Mouse (Mus musculus): ENCODE data around the gene Tollip.

DNA sequence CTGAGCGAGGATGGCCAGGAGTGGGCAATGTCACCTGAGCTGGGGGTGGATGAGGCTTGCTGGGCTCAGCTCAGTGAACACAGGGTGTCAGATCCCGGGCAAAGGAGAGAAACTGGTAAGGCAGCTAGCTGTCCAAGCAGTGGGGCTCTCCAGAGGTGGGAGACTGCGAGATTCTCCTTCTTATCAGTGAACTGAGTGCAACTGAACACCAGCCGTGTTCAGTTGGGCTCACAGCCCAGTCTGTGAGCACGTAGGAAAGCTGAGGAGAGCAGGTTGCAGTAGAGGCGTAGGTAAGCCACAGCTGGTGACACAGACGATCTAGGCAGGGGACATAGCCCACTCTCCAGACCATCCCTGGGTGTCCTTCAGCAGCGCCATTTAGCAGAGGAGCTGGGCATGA is 81.9 kb downstream of the Tollip start:
- TF ChIP-seq HCFC1 (IDR thresholded peaks at IDR 0.05; ENCODE audit: borderline replicate concordance, insufficient read depth, low read length): no peak
- TF ChIP-seq ZNF384 (IDR thresholded peaks at IDR 0.05; ENCODE audit: low read depth, low read length): no peak
- TF ChIP-seq MAFK (IDR thresholded peaks at IDR 0.05; ENCODE audit: insufficient read depth, low read depth, low read length): no peak

Measured in ES-E14 (cell line).